Mouse (Mus musculus): ENCODE results near the gene Zfp568.

DNA sequence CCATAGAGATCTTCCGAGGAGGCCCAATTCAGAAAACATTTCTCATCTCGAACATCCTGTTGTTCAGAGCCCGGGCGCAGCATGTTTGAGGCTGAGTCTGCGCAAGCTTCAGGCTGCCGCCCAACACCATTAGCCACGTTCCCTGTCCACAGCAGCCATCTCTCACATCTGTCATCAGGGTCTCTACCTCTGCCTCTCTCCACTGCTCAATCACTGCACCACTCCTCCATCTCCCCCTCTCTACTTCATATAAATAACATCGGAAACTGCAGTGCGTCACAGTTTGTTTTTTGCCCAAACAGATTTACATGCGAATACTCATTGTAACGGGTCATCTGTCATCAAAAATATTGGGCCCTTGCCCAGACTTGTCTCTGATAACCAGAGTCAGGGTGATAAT is 42.7 kb upstream of the Zfp568 start:
- TF ChIP-seq GATA1 (IDR thresholded peaks at IDR 0.05; ENCODE audit: low read length), result no peak
- TF ChIP-seq TAL1 (IDR thresholded peaks at IDR 0.05; ENCODE audit: low read length), result no peak
